Mouse (Mus musculus): Measurements from ENCODE around the gene Slc6a4. TPM values are rescaled to one million over a fixed set of nuclear protein-coding genes. Genes with fewer than 3 reads are reported as not detected.

Slc6a4 gene
- total and polyA plus RNA-seq, 3 experiments, result not detected

- peak overlapping the region; percentile 73 for H3K27ac ChIP-seq (ENCODE audit: control insufficient read depth, low read depth, low read length)
- no peak overlapping the region for H3K4me3 ChIP-seq (ENCODE audit: control insufficient read depth in 1 of 2, insufficient read depth in 1 of 2, low read depth in 2 of 2, low read length in 2 of 2)
- peaks cover 20 to 26% of the 10 kb centered on the region in 2 experiments for H3K4me1 ChIP-seq (ENCODE audit: control insufficient read depth in 1 of 2, insufficient read depth in 2 of 2, low read length in 2 of 2)
- H3K9me3 ChIP-seq (replicated peaks; ENCODE audit: insufficient read depth, low read length), result no peaks in the 10 kb centered on the region
- peak; percentile 88 for DNase-seq (ENCODE audit: low read depth, low spot score)
- H3K79me2 ChIP-seq (ENCODE audit: control insufficient read depth, insufficient read depth, low read length, poor library complexity), result no peaks in the 10 kb centered on the region
- H3K9ac ChIP-seq (ENCODE audit: control insufficient read depth, low read depth, low read length, poor library complexity, severe bottlenecking), result no peak overlapping the region
- H3K27me3 ChIP-seq (ENCODE audit: control insufficient read depth in 1 of 2, insufficient read depth in 2 of 2, low read length in 2 of 2), result no peaks in the 10 kb centered on the region
- H3K36me3 ChIP-seq (ENCODE audit: control insufficient read depth in 1 of 2, insufficient read depth in 2 of 2, low read length in 2 of 2), result peaks cover 2 to 42% of the 10 kb centered on the region in 2 experiments
- 0 out of 2 replicates have a peak, but pooled peaks have one; percentile 29 for TF ChIP-seq ZNF384 (IDR thresholded peaks at IDR 0.05; ENCODE audit: low read depth, low read length)
- TF ChIP-seq MEF2A (IDR thresholded peaks at IDR 0.05; ENCODE audit: extremely low read depth, insufficient replicate concordance, low read depth, low read length, poor library complexity, severe bottlenecking), result peak; percentile 72; the same call in 1 of the 2 replicates
- TF ChIP-seq MYB (IDR thresholded peaks at IDR 0.05; ENCODE audit: low read depth, low read length), result peak; percentile 83
- no peak for TF ChIP-seq CTCF (IDR thresholded peaks at IDR 0.05 in 2 of 3, conservative IDR thresholded peaks at IDR 0.05 in 1 of 3; ENCODE audit: control insufficient read depth in 1 of 3, insufficient read depth in 1 of 3, low read depth in 2 of 3, low read length in 3 of 3, poor library complexity in 1 of 3, severe bottlenecking in 1 of 3)
- peak; percentile 96 for TF ChIP-seq GATA1 (IDR thresholded peaks at IDR 0.05; ENCODE audit: low read depth, low read length)
- TF ChIP-seq USF2 (IDR thresholded peaks at IDR 0.05; ENCODE audit: borderline replicate concordance in 1 of 2, insufficient read depth in 1 of 2, low read depth in 1 of 2, low read length in 2 of 2), result no peak
- TF ChIP-seq NELFE (IDR thresholded peaks at IDR 0.05; ENCODE audit: low read depth, low read length), result 0 out of 2 replicates have a peak, but pooled peaks have one; percentile 22
- TF ChIP-seq USF1 (IDR thresholded peaks at IDR 0.05; ENCODE audit: low read depth, low read length), result 0 out of 2 replicates have a peak, but pooled peaks have one; percentile 19
- TF ChIP-seq HCFC1 (IDR thresholded peaks at IDR 0.05; ENCODE audit: low read depth, low read length), result peak; percentile 63; the same call in 1 of the 2 replicates
- peak; percentile 24; the same call in 1 of the 2 replicates for TF ChIP-seq CHD2 (IDR thresholded peaks at IDR 0.05; ENCODE audit: low read length)
- no peak for TF ChIP-seq UBTF (IDR thresholded peaks at IDR 0.05; ENCODE audit: borderline replicate concordance, insufficient read depth, low read depth, low read length)
- TF ChIP-seq POLR2A (IDR thresholded peaks at IDR 0.05; ENCODE audit: control insufficient read depth in 1 of 2, insufficient read depth in 1 of 2, low read depth in 1 of 2, low read length in 2 of 2, poor library complexity in 1 of 2), result no peak
- peak; percentile 45 for TF ChIP-seq TAL1 (IDR thresholded peaks at IDR 0.05; ENCODE audit: low read length)
- TF ChIP-seq RAD21 (IDR thresholded peaks at IDR 0.05; ENCODE audit: low read depth, low read length), result no peak
- TF ChIP-seq SIN3A (IDR thresholded peaks at IDR 0.05; ENCODE audit: low read length), result peak; percentile 89
- peak; percentile 61; the same call in 1 of the 2 replicates for TF ChIP-seq POLR2AphosphoS2 (IDR thresholded peaks at IDR 0.05; ENCODE audit: low read length)
- TF ChIP-seq ELF1 (IDR thresholded peaks at IDR 0.05; ENCODE audit: low read depth, low read length), result peak; percentile 52
- peak; percentile 83 for TF ChIP-seq MXI1 (IDR thresholded peaks at IDR 0.05; ENCODE audit: low read depth, low read length)
- peak; percentile 81 for TF ChIP-seq MAX (IDR thresholded peaks at IDR 0.05; ENCODE audit: low read length)
- TF ChIP-seq TBP (IDR thresholded peaks at IDR 0.05; ENCODE audit: low read depth, low read length), result peak; percentile 48; the same call in 1 of the 2 replicates
- no peak for TF ChIP-seq POLR2AphosphoS5 (IDR thresholded peaks at IDR 0.05; ENCODE audit: borderline replicate concordance, low read depth, low read length)
- peak; percentile 96 for TF ChIP-seq TCF12 (IDR thresholded peaks at IDR 0.05; ENCODE audit: low read depth, low read length)
- TF ChIP-seq CHD1 (IDR thresholded peaks at IDR 0.05; ENCODE audit: low read depth, low read length), result 0 out of 2 replicates have a peak, but pooled peaks have one; percentile 33
- no peak for TF ChIP-seq JUND (IDR thresholded peaks at IDR 0.05; ENCODE audit: low read depth, low read length)
- TF ChIP-seq MAZ (IDR thresholded peaks at IDR 0.05; ENCODE audit: low read depth, low read length), result peak; percentile 84
- TF ChIP-seq ZC3H11A (IDR thresholded peaks at IDR 0.05; ENCODE audit: low read depth, low read length), result no peak
- peak; percentile 82 for TF ChIP-seq MYC (IDR thresholded peaks at IDR 0.05; ENCODE audit: low read depth, low read length)
- TF ChIP-seq ETS1 (IDR thresholded peaks at IDR 0.05; ENCODE audit: low read depth, low read length), result peak; percentile 94
- TF ChIP-seq RCOR1 (IDR thresholded peaks at IDR 0.05; ENCODE audit: low read depth, low read length), result peak; percentile 96
- no peak for TF ChIP-seq NRF1 (IDR thresholded peaks at IDR 0.05; ENCODE audit: insufficient read depth, low read depth, low read length, poor library complexity, severe bottlenecking)
- peak; percentile 91 to 95 for TF ChIP-seq EP300 (IDR thresholded peaks at IDR 0.05; ENCODE audit: low read depth in 1 of 2, low read length in 2 of 2)
- no peak for TF ChIP-seq E2F4 (IDR thresholded peaks at IDR 0.05; ENCODE audit: borderline replicate concordance, low read depth, low read length)
- TF ChIP-seq ZMIZ1 (IDR thresholded peaks at IDR 0.05; ENCODE audit: low read depth, low read length), result no peak
- TF ChIP-seq ZKSCAN1 (IDR thresholded peaks at IDR 0.05; ENCODE audit: low read depth, low read length), result peak; percentile 80
- peak; percentile 94 for TF ChIP-seq BHLHE40 (IDR thresholded peaks at IDR 0.05; ENCODE audit: borderline replicate concordance, low read depth, low read length)
- TF ChIP-seq MAFK (IDR thresholded peaks at IDR 0.05; ENCODE audit: borderline replicate concordance, low read depth, low read length), result peak; percentile 86; the same call in 1 of the 2 replicates
- 0 out of 2 replicates have a peak, but pooled peaks have one; percentile 18 for TF ChIP-seq GABPA (IDR thresholded peaks at IDR 0.05; ENCODE audit: low read depth, low read length)
These were observed 14.8 kb upstream of the Slc6a4 start for GRCm38 (mm10) chr11:76983641-76984040.
